Mouse (Mus musculus): ENCODE measurements at regions not wholly inside any gene's neighbourhood (a gene's known extent, or its start where the extent isn't known, plus 50 kb on each side); places are given as distances from the start of the nearest gene placed in this dataset.

DNA sequence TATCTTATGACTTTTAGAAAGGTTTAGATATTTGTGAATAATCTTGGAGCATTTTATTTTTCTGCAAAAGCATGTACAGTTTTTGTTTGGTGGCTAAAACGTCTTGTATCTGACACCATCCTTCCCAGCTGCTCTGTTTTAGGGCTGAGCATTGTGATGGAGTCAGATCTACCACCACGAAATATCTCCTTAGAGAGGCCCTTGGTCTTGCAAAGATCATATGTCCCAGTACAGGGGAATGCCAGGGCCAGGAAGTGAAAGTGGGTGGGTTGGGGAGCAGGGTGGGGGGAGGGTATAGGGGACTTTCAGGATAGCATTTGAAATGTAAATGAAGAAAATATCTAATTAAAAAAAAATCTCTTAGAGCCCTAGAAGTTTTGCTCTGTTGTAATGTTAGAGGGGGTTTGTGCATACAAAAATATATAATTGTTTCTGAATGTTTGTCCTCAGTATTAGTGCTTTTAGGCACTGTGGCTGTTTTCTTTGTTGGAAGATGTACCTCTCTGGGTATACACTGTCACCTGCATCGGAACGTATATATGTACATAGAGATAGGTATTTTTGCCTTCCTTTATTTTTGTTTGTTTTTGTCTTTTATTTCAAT is 211.4 kb downstream of the Otol1 start:
- WGBS: 91% methylated on average over 4 of the region's 4 CpGs
- no peak overlapping the region for H3K9ac ChIP-seq (replicated peaks)
- H3K27me3 ChIP-seq (replicated peaks): no peaks in the 10 kb centered on the region
- H3K9me3 ChIP-seq (replicated peaks): no peaks in the 10 kb centered on the region
- H3K36me3 ChIP-seq: no peaks in the 10 kb centered on the region
- no peak for ATAC-seq (ENCODE audit: low FRiP score)
- H3K27ac ChIP-seq (replicated peaks): no peak overlapping the region
- no peak overlapping the region for H3K4me3 ChIP-seq (replicated peaks)
- H3K4me1 ChIP-seq: no peaks in the 10 kb centered on the region
- no peak overlapping the region for H3K4me2 ChIP-seq

DNA sequence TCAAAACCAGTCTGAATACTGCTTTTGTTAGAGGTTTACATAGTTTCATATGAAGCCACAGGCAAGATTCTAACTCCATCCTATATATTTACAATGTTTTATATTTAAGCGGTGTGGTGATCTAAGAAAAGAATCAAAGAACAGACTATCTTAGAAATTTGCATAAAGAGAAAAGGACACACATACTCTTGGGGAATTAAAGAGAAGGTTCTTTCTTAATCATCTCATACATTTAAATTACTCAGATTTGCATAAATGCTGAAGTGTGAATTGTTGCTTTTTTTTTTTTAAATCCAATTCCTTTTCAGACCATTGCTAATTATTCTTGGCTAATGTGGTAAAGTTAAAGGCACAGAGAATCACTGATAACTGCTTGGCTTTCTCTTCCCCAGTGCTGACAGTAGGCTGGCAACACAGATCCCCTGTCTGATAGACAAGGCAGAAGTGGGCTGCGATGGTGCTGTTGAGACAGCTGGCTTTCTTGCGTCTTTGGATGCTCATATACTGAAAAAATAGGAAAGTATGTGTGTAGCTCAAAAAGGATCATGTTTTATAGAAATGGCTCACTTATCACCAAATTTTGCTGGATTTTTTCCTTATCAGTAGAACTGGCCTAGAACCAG is 216.1 kb downstream of the Otol1 start:
- Histone ChIP-seq H3K4me1 (no peaks in the 10 kb centered on the region), H3K4me3 (replicated peaks) (no peak overlapping the region), H3K36me3 (no peaks in the 10 kb centered on the region), H3K4me2 (no peak overlapping the region), H3K27ac (replicated peaks) (no peak overlapping the region), H3K9ac (replicated peaks) (no peak overlapping the region), H3K9me3 (replicated peaks) (no peaks in the 10 kb centered on the region), H3K27me3 (replicated peaks) (no peaks in the 10 kb centered on the region)
- ATAC-seq (ENCODE audit: low FRiP score): no peak
- WGBS: 38% methylated on average over 3 of the region's 3 CpGs

DNA sequence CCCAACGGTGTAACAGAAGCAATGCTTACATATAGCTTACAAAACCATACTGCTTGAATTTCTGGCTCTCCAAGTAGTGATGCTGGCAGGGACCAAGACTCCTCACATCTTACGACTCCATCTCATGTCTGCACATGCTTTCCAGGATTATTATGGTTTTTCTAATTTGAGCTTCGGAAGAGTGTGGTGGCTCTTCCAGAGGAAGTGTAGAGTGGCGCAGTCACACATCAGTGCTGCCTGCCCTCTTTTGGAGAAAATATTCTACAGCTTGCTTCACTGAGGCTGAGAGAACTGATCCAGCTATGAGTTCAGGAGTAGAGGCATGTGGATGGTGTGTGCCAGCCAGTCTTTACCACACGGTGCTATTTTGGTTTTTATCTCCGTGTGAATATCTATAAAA is 217.4 kb downstream of the Otol1 start:
- Histone ChIP-seq H3K9me3 (replicated peaks) (no peaks in the 10 kb centered on the region), H3K27ac (replicated peaks) (no peak overlapping the region), H3K4me3 (replicated peaks) (no peak overlapping the region), H3K9ac (replicated peaks) (no peak overlapping the region), H3K4me2 (no peak overlapping the region), H3K4me1 (no peaks in the 10 kb centered on the region), H3K36me3 (no peaks in the 10 kb centered on the region), H3K27me3 (replicated peaks) (no peaks in the 10 kb centered on the region)
- WGBS: 93% methylated on average over 6 of the region's 6 CpGs
- ATAC-seq (ENCODE audit: low FRiP score): no peak

DNA sequence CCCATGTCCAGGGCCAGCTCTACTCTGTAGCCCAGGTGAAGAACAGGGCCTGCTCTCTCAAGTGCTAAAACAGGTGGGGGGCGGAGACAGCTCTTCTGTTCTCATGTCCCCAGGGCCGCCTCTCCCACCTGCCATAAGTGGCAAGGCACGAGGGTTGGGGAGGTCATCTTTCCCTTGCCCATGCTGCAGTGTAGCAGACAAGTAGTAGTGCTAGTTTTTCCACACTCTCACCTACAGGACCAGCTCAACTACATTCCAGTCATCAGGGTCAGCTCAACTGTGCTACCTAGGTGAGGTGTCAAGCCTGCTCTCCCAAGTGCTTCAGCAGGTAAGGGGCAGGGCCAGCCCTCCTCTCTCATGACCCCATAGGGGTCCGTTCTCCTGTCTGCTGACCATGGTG is 219.8 kb downstream of the Otol1 start:
- H3K4me2 ChIP-seq: no peak overlapping the region
- H3K9ac ChIP-seq (replicated peaks): no peak overlapping the region
- H3K36me3 ChIP-seq: no peaks in the 10 kb centered on the region
- no peak overlapping the region for H3K27ac ChIP-seq (replicated peaks)
- H3K9me3 ChIP-seq (replicated peaks): no peaks in the 10 kb centered on the region
- H3K27me3 ChIP-seq (replicated peaks): no peaks in the 10 kb centered on the region
- 90% methylated on average over 4 of the region's 4 CpGs for WGBS
- H3K4me3 ChIP-seq (replicated peaks): no peak overlapping the region
- ATAC-seq (ENCODE audit: low FRiP score): no peak
- H3K4me1 ChIP-seq: no peaks in the 10 kb centered on the region

DNA sequence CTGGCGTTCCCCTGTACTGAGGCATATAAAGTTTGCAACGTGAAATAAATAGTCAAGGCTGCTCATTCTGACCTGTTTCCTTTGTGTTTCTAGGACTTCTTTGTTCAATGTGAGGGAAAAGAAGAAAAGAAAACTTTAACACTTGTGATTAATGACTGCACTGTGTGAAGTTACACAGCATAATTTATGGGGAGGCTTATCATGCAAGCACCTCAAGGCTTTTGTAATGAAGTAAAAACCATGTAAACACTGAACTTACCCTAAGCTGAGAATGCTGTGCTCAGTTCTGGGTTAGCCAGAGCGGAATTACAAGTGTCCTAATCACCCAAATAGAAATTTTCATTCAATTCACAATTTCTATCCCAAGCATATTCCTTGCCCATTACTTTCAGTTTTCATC is 241.2 kb downstream of the Otol1 start:
- no peak for ATAC-seq (ENCODE audit: low FRiP score)
- Histone ChIP-seq H3K9me3 (replicated peaks) (no peaks in the 10 kb centered on the region), H3K36me3 (no peaks in the 10 kb centered on the region), H3K27me3 (replicated peaks) (no peaks in the 10 kb centered on the region), H3K27ac (replicated peaks) (no peak overlapping the region), H3K4me2 (no peak overlapping the region), H3K4me3 (replicated peaks) (no peak overlapping the region), H3K4me1 (no peaks in the 10 kb centered on the region), H3K9ac (replicated peaks) (no peak overlapping the region)
- 14% methylated on average over 3 of the region's 3 CpGs for WGBS

DNA sequence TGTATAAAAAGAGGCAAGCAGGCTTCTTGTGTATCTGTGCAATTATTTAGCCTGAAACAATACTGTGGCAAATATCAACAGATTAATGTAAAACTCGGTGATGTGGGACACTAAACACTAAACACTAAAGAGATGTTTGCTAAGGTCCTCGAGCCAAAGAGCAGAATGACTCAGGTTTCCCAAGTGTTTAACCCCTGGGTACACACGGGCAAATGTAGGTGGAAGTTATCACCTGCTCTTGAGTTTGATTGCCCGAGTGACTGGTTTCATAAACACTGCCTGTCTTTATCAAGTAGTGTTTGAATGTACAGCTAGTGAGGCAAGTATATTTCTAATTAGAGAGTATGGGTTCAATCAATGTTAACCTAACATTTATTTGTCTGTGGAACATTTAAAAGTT is 242.5 kb downstream of the Otol1 start:
- WGBS: 79% methylated on average over 4 of the region's 4 CpGs
- Histone ChIP-seq H3K27ac (replicated peaks) (no peak overlapping the region), H3K4me1 (no peaks in the 10 kb centered on the region), H3K9me3 (replicated peaks) (no peaks in the 10 kb centered on the region), H3K36me3 (no peaks in the 10 kb centered on the region), H3K9ac (replicated peaks) (no peak overlapping the region), H3K27me3 (replicated peaks) (no peaks in the 10 kb centered on the region), H3K4me3 (replicated peaks) (no peak overlapping the region), H3K4me2 (no peak overlapping the region)
- no peak for ATAC-seq (ENCODE audit: low FRiP score)

DNA sequence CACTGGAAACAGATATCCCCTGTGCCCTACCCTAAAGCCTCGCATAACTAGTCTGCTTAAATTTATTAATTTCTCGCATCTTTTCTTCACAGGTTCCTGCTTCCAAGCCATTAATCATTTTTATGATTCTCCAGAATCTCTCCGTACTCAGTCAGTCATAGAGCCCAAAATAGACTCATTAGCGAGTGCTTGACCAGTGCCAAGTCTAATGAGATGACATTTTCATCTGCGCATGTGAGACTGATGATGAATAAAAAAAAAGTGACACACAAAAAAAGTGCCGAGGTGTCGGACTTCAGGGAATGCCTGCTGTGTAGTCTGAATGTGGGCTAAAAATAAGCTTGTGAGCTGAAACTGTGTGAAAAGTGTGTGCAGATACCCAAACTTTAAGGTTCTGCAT is 243.3 kb downstream of the Otol1 start:
- no peak for ATAC-seq (ENCODE audit: low FRiP score)

DNA sequence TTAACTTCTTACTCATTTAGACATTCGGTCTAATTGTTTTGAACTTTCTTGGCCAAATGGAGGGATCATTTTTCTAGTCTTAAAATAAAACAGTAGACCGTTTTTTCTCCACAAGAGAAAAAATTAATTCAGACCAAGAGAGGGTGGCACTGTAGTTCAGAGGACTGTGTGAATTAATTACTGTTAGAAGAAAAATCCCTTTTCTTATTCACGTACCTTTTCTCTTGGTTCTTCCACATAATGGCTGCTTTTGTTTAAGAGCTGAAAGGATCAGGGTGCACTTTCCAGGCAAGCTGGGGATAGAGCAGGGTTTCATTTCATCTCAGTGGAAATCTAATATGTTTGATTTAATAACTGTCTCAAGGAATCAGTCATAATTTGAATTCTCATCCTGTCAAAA is 255.9 kb downstream of the Otol1 start:
- no peak overlapping the region for H3K4me2 ChIP-seq
- WGBS: 41% methylated on average over 3 of the region's 3 CpGs

More for the DNA sequence above, 243.3 kb downstream of the Otol1 start:
- no peaks in the 10 kb centered on the region for H3K4me1 ChIP-seq
- no peaks in the 10 kb centered on the region for H3K9me3 ChIP-seq (replicated peaks)
- H3K9ac ChIP-seq (replicated peaks): no peak overlapping the region
- H3K27me3 ChIP-seq (replicated peaks): no peaks in the 10 kb centered on the region
- 56% methylated on average over 7 of the region's 7 CpGs for WGBS
- H3K4me2 ChIP-seq: no peak overlapping the region
- no peak overlapping the region for H3K4me3 ChIP-seq (replicated peaks)
- H3K27ac ChIP-seq (replicated peaks): no peak overlapping the region
- H3K36me3 ChIP-seq: no peaks in the 10 kb centered on the region

DNA sequence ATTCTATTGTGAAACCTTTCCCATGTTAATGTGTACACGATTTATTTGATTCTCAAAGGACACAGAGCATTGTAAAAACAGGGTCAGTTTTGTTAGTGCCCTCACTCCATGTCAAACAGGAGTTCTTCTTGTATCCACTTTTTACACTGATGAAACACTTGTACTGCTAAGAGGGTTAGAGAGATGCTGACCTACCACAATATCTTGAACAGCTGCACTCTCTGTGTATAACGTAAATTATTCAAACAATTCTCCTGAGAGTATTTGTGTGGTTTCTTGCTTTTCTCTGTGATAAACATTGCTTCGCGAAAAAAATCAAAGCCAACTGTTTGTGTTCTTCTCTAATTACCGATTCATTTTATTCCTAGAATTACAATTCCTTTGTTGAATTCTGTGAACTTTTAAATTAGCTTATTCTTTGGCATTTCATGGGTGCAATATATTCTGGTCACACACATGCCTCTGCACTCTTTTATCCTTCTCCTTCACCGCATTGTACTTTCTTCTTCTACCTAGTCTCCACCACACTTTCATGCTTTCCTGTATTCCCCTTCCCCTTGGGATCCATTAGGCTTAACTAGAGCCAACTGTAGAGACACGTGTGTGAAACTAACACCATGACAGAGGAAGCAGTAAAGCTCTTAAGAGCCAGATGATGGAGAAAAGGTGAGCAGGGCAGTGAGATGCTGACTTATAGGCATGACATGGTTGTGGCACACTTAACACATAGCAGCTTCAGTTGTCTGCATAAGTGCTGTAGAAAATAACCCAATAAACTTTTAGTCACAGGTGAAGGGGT is 281.4 kb downstream of the Otol1 start:
- no peaks in the 10 kb centered on the region for H3K9me3 ChIP-seq (replicated peaks)
- no peak overlapping the region for H3K4me3 ChIP-seq (replicated peaks)
- ATAC-seq (ENCODE audit: low FRiP score): no peak
- no peaks in the 10 kb centered on the region for H3K4me1 ChIP-seq
- H3K9ac ChIP-seq (replicated peaks): no peak overlapping the region
- WGBS: 33% methylated on average over 7 of the region's 7 CpGs
- no peaks in the 10 kb centered on the region for H3K27me3 ChIP-seq (replicated peaks)
- no peak overlapping the region for H3K27ac ChIP-seq (replicated peaks)
- H3K4me2 ChIP-seq: no peak overlapping the region
- no peaks in the 10 kb centered on the region for H3K36me3 ChIP-seq

More for the DNA sequence above, 255.9 kb downstream of the Otol1 start:
- no peaks in the 10 kb centered on the region for H3K4me1 ChIP-seq
- H3K9me3 ChIP-seq (replicated peaks): no peaks in the 10 kb centered on the region
- no peak overlapping the region for H3K9ac ChIP-seq (replicated peaks)
- H3K27me3 ChIP-seq (replicated peaks): no peaks in the 10 kb centered on the region
- no peak overlapping the region for H3K27ac ChIP-seq (replicated peaks)
- no peak overlapping the region for H3K4me3 ChIP-seq (replicated peaks)
- H3K36me3 ChIP-seq: no peaks in the 10 kb centered on the region
- ATAC-seq (ENCODE audit: low FRiP score): no peak

DNA sequence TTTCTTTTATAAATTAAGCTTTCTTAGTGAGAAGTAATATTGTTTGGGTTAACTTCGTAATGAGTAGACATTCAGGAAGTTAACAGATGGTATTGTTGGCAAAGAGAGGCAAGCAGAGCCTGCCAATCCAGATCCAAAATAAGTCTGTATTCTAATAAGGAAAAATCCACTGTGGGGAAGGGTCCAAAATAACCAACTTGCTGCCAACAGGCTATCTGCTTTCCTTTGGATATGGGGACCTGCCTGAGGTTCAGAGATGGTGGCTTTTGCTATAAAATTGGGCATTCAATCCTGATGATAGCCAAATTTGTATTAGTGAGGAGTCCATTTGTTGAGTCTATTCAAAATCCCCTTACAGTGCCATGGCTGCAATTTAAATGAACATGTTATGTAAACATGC is 300.1 kb downstream of the Otol1 start:
- WGBS: 77% methylated on average over 1 of the region's 1 CpGs
- Histone ChIP-seq H3K9ac (replicated peaks) (no peak overlapping the region), H3K4me3 (replicated peaks) (no peak overlapping the region), H3K4me2 (no peak overlapping the region), H3K27me3 (replicated peaks) (no peaks in the 10 kb centered on the region), H3K27ac (replicated peaks) (no peak overlapping the region), H3K4me1 (0 out of 2 replicates have a peak, but pooled peaks cover 3% of the 10 kb centered on the region), H3K9me3 (replicated peaks) (no peaks in the 10 kb centered on the region), H3K36me3 (no peaks in the 10 kb centered on the region)
- ATAC-seq (ENCODE audit: low FRiP score): no peak

DNA sequence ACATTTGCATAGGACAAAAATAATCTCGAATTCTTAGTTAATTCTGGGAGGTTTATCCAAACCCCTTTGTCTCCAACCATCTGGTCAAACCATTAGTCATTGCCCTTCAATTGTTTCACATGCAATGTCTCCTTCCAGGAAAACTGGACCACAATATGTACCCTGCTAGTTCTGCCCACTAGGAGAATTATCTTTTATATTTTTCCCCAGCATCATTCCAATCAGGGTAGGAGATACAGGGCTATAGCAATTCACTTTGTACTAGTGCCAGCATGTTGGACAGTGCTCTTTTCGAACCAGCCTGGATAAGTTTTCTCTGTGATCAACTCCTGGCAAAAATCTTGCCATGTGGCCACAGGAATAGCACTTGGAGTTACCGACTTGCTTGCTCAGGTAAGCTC is 300.6 kb downstream of the Otol1 start:
- no peaks in the 10 kb centered on the region for H3K9me3 ChIP-seq (replicated peaks)
- H3K36me3 ChIP-seq: no peaks in the 10 kb centered on the region
- 80% methylated on average over 3 of the region's 3 CpGs for WGBS
- H3K27me3 ChIP-seq (replicated peaks): no peaks in the 10 kb centered on the region
- ATAC-seq (ENCODE audit: low FRiP score): no peak
- H3K4me3 ChIP-seq (replicated peaks): no peak overlapping the region
- H3K4me2 ChIP-seq: no peak overlapping the region
- H3K4me1 ChIP-seq: 0 out of 2 replicates have a peak, but pooled peaks cover 3% of the 10 kb centered on the region
- H3K9ac ChIP-seq (replicated peaks): no peak overlapping the region
- no peak overlapping the region for H3K27ac ChIP-seq (replicated peaks)

DNA sequence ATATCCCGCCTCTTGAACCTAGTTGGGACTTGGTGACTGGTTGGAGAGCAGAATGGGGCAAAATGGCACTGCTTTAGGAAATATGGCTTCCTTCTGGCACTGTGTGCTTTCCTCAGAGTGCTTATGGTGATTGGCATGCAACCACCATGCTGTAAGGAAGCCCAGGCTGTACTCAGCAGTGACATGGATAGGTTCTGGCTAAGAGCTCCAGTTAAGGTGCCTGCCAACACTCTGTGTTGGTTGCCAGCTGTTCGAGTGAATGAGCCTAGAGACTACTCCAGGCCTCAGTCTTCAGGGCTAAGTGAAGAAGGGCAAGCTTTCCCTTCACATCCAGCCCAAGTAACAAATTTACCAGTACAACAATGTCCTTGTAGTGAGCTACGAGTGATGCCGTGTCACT is 301.9 kb downstream of the Otol1 start:
- Histone ChIP-seq H3K4me2 (no peak overlapping the region), H3K27me3 (replicated peaks) (no peaks in the 10 kb centered on the region), H3K36me3 (no peaks in the 10 kb centered on the region), H3K27ac (replicated peaks) (no peak overlapping the region), H3K4me1 (0 out of 2 replicates have a peak, but pooled peaks cover 3% of the 10 kb centered on the region), H3K9ac (replicated peaks) (no peak overlapping the region), H3K4me3 (replicated peaks) (no peak overlapping the region), H3K9me3 (replicated peaks) (no peaks in the 10 kb centered on the region)
- 0 out of 2 replicates have a peak, but pooled peaks have one; percentile 38 for ATAC-seq (ENCODE audit: low FRiP score)
- WGBS: 63% methylated on average over 4 of the region's 4 CpGs
